Mouse (Mus musculus) bone marrow macrophage, adult 2 months (primary cell): ENCODE measurements around the gene Tspan18.

Experiments
- CTCF ChIP-seq: IDR thresholded peaks from 2 replicates; pipeline ENCODE4 v1.5.1; 2012; ENCODE audit warnings: low read depth, mild to moderate bottlenecking, low read length, moderate library complexity
- POLR2A ChIP-seq: IDR thresholded peaks from 2 replicates; pipeline ENCODE4 v1.6.1; 2012; ENCODE audit warnings: mild to moderate bottlenecking, low read depth, low read length, borderline replicate concordance

GRCm38 (mm10) chr2:93286742-93287141, 47.6 kb downstream of the Tspan18 start:
- TF ChIP-seq POLR2A (no peak), CTCF (no peak)
